Mouse (Mus musculus) gastrocnemius, postnatal 4 days (tissue): ENCODE results near the gene Zfp109. TPM values are rescaled to one million over a fixed set of nuclear protein-coding genes. Genes with fewer than 3 reads are reported as not detected.
A peak's percentile ranks its signal among the peaks of the same experiment; 100 is the strongest.
"Not testable (repeated sequence)": the region's sequence is repeated elsewhere in the genome, so short reads cannot be mapped to it uniquely, and the experiment has no call there.

Source experiments
- DNase-seq, 2 experiments: peaks; one replicate each; pipeline ENCODE4 v3.0.0; 2021 to 2022; ENCODE audit warnings: low spot score in 2 of 2, mixed read lengths in 2 of 2
- long read RNA-seq, 2 experiments: library from polyadenylated mRNA; stranded (forward); transcript quantifications; one replicate each; pipeline ENCODE4 v2.0.0; 2021
- total RNA-seq, 2 experiments: library from RNA; stranded (reverse); gene quantifications; 2 replicates each; pipeline ENCODE4 v1.2.3; 2021

Gene Zfp109
- 1 to 10 TPM; 2.1 to 2.2 TPM for total RNA-seq
- long read RNA-seq, experiment 1: 0 reads
- long read RNA-seq, experiment 2, partial matches to known transcripts: 0 of 2 reads
- long read RNA-seq, experiment 2, other reads (novel, unspliced or antisense): 2 of 2 reads

DNA sequence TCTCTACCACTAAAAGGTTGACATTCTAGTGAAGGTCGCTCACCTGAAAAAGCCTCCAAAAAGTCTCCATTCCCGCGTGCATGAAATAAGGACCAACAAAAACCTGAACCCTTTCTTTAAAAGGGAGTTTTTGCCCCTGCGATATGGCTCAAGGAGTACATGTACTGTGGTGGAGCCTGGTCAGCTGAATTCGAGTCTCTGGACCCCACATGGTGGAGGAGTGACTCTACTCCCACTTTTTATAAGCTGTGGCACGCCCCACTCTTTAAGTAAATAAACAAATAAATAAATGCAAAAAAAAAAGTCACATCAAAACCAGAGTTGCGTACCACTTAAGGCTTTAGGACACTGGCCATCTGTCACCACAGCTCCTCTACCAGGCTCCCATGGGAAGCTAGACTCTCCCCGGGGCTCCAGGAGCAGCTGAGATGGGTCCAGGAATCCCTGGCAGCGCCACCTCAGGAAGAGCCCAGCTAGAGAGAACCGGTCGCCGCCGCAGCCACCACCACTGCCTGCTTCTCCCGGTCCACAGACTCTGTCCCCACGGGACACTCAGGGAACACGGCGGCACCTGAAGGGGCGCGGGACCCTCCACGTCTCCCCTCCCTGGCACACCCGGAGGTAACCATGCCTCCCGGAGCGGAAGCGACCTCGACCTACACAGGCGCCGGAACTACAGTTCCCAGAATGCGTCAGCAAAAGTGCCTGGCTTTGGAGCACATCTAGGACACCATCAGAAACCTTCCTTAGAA, at the start of gene Zfp109:
Gene Zfp109, minus strand, starts transcription at position 521 of the 752 bp plus-strand sequence.
- DNase-seq: peak in 1 of 2 experiments; percentile 38

DNA sequence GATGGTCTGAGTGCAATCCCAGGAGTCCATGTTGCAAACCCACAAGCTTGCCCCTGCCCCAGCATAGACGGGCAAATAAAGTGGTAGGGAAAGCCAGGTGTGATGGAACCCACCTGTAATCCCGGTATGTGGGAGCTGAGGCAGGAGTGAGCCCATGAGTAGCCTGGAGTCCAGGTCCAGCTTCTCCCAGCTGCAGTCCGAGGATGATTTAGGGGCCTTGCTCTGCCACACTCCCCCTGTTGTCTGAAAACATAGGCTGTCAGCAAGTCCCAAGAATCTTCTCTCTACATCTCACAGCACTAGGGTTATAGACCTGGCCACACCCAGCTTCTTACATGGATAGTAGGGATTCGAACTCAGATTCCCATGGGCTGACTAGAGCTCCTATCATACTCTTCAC, 49.6 kb upstream of the Zfp109 start:
- DNase-seq: no peak

DNA sequence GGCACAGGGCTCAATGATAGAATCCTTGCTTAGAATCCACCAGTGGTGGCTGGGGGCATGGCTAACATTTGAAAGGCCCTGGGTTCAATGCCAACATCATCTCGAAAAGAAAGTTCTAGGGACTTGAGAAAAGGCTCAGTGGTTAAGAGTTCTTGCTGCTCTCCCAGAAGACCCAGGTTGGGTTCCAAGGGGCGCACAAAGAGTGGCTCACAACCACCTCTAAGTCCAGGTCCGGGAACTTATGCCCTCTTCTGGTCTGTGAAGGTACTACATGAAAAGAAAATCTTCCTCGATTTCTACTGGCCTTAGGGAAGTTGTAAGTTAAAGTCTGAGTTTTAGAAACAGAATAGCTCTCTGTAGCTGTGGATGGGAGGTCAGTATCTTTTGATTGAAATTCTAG, 48.7 kb upstream of the Zfp109 start:
- no peak for DNase-seq

DNA sequence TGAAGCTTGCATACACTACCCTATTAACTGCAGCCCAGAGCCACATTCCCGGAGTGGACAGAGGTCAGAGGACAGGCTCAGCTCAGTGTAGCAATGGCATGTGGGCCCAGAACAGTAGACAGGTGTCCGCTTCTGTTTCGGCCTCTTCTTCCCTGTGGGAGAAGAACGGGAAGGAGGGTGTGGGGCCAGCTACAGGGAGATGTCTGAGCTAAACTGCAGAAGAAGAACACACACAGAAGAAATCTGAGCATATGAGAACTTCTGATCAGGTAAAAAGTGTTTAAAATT, 43.4 kb upstream of the Zfp109 start:
- DNase-seq: peak in 1 of 2 experiments; percentile 8

DNA sequence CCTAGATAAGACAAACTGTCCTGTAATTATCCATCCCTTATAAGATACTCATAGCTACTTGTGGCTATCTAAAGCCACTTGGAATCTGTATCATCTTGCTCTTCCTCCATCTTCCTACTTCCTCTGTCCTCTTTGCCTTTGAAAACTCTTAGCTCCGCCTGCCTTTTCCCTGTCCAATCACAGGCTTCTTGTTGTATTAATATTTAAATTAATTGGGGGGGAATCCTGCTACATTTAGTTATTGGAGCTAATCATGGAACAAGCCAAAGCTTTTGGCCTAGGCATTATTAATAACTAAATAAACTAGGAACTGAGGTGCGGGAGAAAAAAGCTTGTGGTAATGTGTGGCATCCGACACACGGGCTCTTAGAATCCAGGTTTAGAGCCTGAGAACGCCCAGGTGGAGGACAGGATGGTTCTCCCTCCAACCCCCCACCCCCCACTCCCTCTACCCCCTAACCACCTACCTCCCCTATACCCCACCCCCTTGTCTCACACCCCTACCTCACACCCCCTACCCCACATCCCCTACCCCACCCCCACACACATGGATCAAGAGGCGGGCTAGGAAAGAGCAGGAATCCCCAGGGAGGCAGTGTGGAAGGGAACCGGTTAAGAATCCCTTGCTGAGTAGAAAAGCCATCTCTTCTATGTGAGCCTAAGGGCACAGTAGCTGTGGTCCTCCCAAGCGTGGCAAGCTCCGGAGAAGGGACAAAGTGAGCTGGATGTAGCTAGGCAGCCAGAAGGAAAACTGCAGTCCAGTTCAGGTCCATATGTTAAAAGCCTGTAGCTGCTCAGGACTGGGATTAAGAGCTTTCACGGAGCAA, 42.9 kb upstream of the Zfp109 start:
- DNase-seq: peak in 1 of 2 experiments; percentile 4

DNA sequence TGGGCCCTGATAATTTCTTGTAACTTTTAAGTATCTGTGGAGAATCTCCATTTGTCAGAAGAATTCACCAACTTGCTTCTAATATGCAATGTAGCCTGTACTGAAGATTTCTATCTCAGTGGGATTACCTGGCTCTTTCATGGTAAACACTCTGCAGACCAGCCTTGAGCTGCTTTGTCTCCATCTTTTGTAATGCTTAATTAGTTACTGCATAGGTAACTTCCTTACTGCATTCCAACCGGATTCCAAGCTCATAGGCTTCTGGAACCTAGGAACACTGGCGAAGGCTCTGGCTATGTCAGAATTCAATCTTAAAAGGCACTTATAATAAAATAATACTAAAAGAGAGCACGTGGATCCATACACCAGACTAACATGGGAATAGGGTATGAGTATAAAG, 41.4 kb upstream of the Zfp109 start:
- not testable (repeated sequence) for DNase-seq

DNA sequence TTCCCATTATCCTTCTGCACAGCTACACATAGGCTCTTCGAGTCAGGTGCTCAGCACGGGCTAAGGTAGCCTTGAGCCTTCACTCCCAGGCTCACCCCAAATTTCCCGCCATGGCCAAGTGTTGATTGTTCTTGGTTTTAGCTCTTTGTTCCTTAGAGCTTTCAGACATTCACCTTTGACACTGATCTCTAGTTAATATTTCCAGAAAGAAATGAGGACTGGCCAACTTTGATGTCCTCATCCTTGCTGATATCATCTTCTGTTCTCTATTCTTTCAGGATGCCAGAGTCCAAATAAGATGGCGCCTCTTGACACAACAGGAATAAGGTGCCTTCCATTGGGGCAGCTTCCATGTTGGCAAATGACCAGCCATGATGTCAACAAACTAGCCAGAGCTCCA, 37.1 kb upstream of the Zfp109 start:
- DNase-seq: no peak

DNA sequence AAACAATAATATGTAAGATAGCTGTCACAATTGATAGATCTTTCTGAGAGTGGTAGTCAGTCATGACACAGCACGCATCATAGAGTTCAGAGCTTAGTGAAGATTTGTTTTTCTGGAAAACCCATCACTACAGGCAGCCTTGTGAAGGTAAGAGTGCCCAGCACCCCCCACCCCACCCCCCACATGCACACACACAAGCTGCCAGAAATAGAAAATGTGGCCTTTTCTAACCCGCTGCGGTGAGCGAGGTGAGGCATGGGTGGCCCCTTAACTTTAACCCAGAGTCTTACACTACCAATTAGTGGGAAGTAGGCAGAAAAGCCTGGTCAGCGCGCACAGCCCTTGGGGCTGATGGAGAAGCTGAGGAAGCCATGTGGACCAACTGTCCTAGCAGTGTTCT, 33.8 kb upstream of the Zfp109 start:
- DNase-seq: no peak

DNA sequence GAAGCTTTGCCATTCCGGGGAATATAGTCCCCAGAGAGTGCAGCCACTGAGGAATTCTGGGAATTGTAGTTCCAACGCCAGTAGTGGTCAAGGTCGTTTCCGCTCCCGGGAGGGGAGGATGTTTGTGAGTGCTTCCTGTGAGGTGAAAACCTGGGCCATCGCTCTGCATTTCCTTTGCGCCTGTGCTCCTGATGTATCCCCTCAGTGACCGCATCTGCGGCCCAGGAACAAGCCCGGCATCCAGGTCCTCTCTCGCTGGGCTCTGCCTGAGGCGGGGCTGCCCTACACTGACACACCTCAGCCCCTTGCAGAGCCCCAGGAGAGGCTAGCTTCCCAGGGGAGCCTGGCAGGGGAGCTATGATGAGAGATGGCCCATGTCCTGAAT, 32.9 kb upstream of the Zfp109 start, which contains the start of gene Zfp93:
Gene Zfp93, plus strand, starts transcription at position 133 of the 385 bp plus-strand sequence.
- DNase-seq: peak; percentile 28 to 69

DNA sequence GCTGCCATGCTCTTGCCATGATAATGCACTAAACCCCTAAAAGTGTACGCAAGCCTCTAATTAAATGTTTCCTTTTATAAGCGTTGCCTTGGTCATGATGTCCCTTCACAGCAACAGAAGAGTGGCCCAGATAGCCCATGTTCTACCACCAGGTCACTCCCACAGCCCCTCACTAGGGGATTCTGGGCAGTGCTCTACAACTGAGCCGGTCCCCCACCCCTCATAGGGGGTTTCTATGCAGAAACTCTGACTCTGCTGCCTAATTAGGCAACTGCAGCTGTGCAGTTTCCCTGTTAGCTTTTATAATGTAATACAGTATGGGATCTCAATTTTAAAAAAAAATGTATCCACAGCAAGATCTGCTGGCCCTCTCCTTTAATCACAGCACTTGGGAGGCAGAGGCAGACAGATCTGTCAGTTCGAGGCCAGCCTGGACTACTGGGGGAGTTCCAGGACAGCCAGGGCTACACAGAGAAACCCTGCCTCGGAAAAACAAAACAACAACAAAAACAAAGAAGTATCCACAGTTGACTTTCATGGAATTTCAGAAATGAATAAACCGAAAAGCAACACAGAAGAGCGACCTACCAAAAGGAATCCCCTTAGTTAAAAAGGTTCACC, 32.4 kb upstream of the Zfp109 start:
- DNase-seq: no peak

DNA sequence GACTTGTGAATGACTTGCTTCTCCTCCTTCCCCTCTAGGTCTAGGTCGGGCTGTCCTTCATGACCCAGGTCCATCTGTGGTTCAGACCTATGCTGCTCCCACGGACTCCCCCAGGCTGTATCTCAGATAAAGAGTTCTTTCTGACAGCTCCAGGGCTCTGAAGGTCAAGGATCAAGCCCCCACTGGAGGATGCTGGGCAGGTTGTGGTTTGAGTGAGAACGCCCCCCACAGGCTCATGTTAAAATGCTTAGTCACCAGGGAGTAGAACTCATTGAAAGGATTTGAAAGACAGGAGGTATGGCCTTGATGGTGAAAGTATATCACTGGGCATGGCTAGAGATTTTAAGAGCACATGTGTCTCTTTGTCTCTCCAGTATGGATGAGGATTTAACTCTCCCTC, 31.9 kb upstream of the Zfp109 start:
- no peak for DNase-seq

DNA sequence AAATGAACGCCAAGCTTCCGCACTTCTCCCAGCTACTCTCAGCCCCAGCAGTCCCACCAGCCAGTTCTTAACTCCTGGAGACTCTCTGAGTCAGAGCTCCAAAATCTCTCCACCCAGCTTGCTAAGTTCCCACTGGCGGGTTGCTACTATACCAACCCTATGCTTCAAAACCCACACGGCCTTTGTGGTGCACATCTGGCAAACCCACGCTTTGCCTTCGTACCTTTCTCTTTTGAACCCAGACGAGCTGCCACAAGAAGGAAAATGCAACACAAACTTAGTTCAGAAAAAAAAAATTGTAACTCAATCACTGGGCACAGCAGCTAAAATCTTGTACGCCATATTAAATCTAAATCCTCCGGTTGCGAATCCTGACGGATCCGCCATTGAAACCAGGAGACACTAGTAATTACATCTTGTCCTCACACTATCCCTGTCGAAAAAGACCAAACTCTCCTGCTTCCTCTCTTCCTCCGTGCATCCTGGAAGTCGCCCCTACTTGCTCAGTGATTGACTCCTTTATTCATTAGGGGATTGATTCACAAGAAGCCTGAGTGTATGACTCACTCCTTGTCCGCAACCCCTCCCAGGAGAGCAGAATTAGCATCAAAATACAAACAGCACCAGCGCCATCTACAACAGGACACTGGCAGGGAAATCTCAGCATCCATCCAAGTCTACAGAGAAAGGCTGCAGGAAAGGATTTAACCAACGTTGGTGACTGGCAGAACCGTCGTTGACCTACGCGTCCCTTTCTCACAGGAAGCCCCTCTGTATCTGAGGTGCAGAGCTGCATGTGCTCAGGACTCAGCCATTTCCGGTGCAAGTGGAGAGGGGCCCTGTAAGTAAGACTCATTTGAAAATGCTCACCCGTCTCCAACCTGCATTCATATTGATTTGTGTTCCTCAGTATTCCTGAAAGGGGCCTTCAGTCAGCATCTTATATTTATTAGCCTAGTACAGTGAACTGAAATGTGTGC, 31.1 kb upstream of the Zfp109 start:
- DNase-seq: no peak

DNA sequence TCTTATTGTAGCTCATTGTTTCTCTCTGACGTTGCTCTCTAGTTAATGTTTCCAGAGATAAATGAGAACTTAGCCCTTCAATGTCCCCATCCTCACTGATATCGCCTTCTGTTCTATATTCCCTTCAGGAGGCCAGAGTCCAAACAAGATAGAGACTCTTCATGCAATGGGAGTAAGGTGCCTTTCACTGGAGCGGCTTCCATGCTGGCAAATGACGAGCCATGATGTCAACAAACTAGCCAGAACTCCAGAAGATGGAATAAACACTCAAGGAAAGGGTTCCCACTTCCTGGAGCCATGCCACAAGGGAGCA, 22.6 kb upstream of the Zfp109 start:
- no peak for DNase-seq

DNA sequence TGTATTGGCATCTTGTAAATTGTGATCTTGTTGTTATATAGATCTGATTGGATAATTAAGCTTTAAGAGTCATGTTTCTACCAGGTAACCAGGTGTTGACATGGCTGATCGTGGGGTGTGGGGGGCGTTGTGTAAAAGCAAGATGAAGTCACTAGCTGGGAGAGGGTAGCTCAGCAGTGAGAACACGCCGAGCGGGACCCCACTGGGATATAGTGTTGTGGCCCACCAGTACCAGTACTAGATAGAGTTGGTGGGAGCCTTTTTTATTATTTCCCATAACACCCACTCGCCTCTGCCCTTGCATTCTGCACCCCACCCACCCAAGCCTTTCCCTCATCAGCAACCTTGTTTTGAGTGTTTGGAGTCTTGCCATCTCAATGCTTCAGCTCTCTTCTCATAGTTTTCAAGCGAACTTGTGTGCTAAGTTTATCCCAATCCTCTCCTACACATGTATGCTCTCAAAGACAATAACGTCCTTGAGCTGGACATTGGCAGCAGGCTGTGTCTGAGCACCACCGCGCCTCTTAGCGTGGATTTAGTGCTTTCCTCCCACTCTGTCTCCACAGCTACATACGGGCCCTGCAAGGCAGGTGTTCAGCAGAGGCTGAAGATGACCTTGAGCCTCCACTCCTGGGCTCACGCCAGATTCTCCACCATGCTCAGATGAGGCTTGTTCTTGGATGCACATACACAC, 22.1 kb upstream of the Zfp109 start:
- DNase-seq: no peak

DNA sequence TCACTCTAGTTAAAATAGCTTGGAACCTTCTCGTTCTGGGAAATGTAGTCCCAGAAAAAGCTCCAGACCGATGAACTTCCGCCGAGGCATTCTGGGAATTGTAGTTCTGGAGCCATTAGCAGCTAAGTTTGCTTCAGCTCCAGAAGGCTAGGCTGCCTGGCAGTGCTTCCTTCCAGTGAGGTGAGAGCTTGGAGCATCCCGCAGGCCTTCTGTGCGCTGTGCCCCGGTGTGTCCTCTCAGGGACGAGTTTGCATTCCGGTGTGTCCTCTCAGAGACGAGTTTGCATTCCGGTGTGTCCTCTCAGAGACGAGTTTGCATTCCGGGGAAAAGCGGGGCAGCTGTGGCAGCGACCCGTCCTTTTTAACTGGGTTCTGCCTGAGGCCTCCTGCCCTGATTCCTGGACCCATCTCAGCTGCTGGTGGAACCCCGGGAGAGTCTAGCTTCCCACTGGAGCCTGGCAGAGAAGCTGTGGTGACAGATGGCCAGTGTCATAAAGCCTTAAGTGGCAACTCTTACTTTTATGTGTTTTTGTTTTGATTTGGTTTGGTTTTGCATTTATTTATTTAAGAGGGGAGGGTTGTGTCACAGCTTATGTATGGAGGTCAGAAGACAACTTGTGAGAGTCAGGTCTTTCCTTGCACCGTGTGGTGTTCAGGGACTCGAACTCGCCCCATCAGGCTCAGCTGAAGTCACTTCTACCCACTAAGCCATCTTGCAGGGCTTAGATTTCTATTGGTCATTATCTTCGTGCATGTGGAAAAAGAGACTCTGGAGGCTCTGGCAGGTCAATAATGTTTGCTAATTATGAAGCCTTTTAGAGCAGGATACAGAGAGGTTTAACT, 17.5 kb upstream of the Zfp109 start, which contains the start of gene Zfp108:
Gene Zfp108, plus strand, starts transcription at position 162 of the 842 bp plus-strand sequence.
- DNase-seq: peak; percentile 36 to 79

DNA sequence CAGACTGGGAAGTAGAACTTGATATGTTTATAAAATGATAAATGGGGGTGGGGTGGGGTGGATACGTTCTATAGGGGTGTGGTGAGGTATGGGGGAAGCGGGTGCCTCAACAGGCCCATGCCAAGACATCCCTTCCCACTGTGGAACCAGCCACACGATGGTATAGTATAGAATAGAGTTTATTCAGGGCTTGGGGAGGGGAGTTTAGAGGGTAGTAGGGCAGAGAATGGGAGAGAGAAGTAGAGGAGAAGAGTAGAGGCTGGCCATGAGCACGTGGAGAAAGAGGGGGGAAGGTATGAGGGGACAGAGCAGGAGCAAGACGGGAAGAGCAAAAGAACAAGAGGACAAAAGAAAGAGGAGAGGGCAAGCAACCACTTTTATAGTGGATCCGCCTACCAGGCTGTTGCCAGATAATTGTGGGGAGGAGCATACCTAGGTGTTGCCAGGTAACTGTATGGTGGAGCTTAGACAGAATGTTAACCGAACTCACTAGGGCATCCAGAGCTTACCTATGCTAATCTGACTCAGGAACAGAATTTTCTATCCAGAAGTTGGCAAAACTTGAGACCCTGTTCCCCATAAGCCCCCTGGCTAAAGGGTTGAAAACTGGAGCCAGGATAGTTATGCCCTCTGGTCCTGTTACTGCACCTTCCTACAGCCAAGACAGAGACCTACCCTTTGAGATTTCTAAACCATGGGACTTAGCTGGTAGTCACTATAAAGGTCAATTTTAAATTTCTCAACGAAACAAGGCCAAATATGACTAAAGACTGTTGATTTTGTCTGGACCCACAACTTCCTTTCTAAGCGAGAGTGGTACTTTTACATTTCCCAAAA, 16.6 kb upstream of the Zfp109 start:
- DNase-seq: no peak

DNA sequence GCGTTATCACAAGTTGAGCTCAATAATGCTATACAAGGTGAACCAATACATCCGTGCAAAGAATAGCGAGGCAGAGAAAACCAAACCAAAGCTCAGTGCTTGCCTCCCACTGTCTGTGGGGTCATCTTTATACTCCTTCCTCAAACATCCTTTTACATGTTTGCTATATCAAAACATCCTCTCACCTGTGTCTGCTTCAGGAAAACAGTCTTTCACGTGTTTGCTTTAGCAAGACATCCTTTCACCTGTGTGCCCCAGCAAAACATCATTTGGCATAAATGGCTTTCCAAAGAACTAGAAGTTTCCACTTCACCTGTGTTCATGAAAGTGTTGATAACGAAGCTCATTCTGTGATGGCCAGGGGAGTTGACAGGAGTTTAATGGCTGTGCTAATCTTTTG, 26.0 kb downstream of the Zfp109 start, which contains the start of gene Zfp111:
Gene Zfp111, minus strand, starts transcription at position 101 of the 400 bp plus-strand sequence.
- no peak for DNase-seq

DNA sequence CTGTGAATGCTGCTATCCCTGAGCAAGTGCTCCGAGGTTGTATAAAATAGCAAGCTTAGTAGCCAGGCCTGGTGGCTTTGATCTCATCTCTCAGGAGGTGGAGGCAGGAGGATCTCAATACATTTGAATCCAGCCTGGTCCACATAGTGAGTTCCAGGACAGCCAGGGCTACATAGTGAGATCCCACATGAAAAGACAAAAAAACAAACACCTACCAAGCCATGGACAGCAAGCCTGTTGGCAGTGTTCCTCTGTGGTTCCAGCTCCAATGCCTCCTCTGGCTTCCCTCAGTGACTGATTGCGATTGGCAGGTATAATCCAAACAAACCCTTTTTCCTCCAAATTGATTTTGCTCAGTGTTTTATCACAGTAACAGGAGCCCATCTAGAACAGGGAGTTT, 27.1 kb downstream of the Zfp109 start:
- no peak for DNase-seq
